Mouse (Mus musculus) neural tube, embryonic 14.5 days (tissue): ENCODE data around the gene Zfp420. TPM values are rescaled to one million over a fixed set of nuclear protein-coding genes. Genes with fewer than 3 reads are reported as not detected.

Experiments
- ATAC-seq: fragments of 200-750 bp; cut with Nextera tagmentation; 2 replicates; pipeline ENCODE4 v1.8.0; 2017; ENCODE audit warnings: low read depth, mild to moderate bottlenecking, moderate TSS enrichment, moderate library complexity
- H3K27ac ChIP-seq: fragments of 300-500 bp; sonication (generic); 2 replicates; pipeline ENCODE4 v1.5.1; 2014; ENCODE audit warnings: low read depth, mild to moderate bottlenecking, control low read depth, low read length, moderate library complexity, mixed read lengths
- H3K27me3 ChIP-seq: fragments of 300-500 bp; sonication (generic); 2 replicates; pipeline ENCODE4 v1.6.1; 2014; ENCODE audit warnings: low read length; ENCODE audit not compliant: control insufficient read depth, insufficient read depth
- H3K36me3 ChIP-seq: fragments of 300-500 bp; sonication (generic); 2 replicates; pipeline ENCODE4 v1.6.1; 2014; ENCODE audit warnings: low read length, mixed read lengths; ENCODE audit not compliant: control insufficient read depth, insufficient read depth
- H3K4me1 ChIP-seq: fragments of 300-500 bp; sonication (generic); 2 replicates; pipeline ENCODE4 v1.6.1; 2014; ENCODE audit warnings: low read length; ENCODE audit not compliant: control insufficient read depth, insufficient read depth
- H3K4me2 ChIP-seq: fragments of 300-500 bp; sonication (generic); 2 replicates; pipeline ENCODE4 v1.6.1; 2014; ENCODE audit warnings: mild to moderate bottlenecking, low read depth, low read length, control low read depth
- H3K4me3 ChIP-seq: fragments of 300-500 bp; sonication (generic); 2 replicates; pipeline ENCODE4 v1.5.1; 2014; ENCODE audit warnings: low read depth, low read length, control low read depth, mixed read lengths
- H3K9ac ChIP-seq: fragments of 300-500 bp; sonication (generic); replicated peaks from 2 replicates; pipeline ENCODE4 v1.6.1; 2014; ENCODE audit warnings: low read depth, mild to moderate bottlenecking, control low read depth, low read length, mixed read lengths
- H3K9me3 ChIP-seq: fragments of 300-500 bp; sonication (generic); 2 replicates; pipeline ENCODE4 v1.6.1; 2016; ENCODE audit warnings: low read length; ENCODE audit not compliant: control insufficient read depth
- WGBS: fragments of 180-500 bp; shearing (Covaris S2); extraction: QIAGEN DNeasy Blood & Tissue Kit; methylation state at CpG from one replicate; pipeline ENCODE4 v1.1.7; 2014; 5-methylcytosine and 5-hydroxymethylcytosine counted together
- polyA plus RNA-seq: library from polyadenylated mRNA; unstranded; fragments of >200 nt; fragmentation: Nextera tagmentation; extraction: Ambion mirVana; gene quantifications from 2 replicates; pipeline ENCODE4 v1.2.1, GENCODE M21; 2014

Gene Zfp420
- polyA plus RNA-seq, 1 experiment from 2014 or later = 28.3 TPM

DNA sequence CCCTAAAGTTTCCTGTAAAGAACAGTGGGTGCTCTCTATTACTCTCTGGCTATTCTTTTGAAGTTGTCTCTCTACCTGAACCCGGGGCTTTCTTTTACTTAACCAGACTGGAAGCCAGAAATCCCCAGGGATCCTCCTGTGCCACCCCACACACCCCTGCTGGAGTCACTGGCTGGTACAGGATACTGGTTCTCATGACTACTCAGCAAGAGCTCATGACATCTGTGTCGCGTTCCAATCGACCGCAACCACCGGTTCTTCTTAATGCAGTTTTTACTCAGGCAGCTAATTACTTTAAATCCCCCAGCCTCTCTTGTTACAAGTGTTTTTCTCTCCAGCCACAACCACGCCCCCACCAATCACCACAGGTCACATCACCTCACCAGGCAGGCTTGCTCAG lies 20.3 kb downstream of the Zfp420 start:
- Histone ChIP-seq H3K27ac (no peak overlapping the region), H3K9me3 (peaks cover 12% of the 10 kb centered on the region), H3K4me3 (no peak overlapping the region), H3K4me1 (no peaks in the 10 kb centered on the region), H3K9ac (no peak overlapping the region), H3K27me3 (no peaks in the 10 kb centered on the region), H3K36me3 (peaks cover 11% of the 10 kb centered on the region), H3K4me2 (no peak overlapping the region)
- no peak for ATAC-seq
- 74% methylated on average over 7 of the region's 7 CpGs for WGBS

DNA sequence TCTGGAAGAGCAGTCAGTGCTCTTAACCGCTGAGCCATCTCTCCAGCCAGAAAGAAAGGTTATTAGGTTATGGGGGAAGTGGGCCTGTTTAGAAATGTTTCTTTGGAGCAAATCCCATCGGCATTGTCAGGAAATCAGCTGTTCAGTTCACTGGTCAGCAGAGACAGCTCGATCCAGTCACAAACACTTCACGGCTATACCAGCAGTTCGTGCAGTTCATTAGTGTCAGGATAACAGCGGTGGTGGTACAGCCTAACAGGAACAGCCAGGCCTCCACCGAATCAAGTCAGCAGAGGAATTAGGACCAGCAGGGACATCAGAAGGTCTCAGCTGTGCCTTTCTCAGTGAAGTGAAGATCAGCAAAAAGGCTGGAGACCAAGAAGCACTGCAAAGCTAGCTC lies 21.1 kb downstream of the Zfp420 start:
- WGBS = 92% methylated on average over 7 of the region's 7 CpGs
- H3K4me3 ChIP-seq = no peak overlapping the region
- H3K27ac ChIP-seq = no peak overlapping the region
- no peak for ATAC-seq
- no peak overlapping the region for H3K4me2 ChIP-seq
- H3K4me1 ChIP-seq = no peaks in the 10 kb centered on the region
- no peaks in the 10 kb centered on the region for H3K27me3 ChIP-seq
- peaks cover 2% of the 10 kb centered on the region; the same call in 1 of the 2 replicates for H3K36me3 ChIP-seq
- H3K9ac ChIP-seq = no peak overlapping the region
- peaks cover 4% of the 10 kb centered on the region; the same call in 1 of the 2 replicates for H3K9me3 ChIP-seq

DNA sequence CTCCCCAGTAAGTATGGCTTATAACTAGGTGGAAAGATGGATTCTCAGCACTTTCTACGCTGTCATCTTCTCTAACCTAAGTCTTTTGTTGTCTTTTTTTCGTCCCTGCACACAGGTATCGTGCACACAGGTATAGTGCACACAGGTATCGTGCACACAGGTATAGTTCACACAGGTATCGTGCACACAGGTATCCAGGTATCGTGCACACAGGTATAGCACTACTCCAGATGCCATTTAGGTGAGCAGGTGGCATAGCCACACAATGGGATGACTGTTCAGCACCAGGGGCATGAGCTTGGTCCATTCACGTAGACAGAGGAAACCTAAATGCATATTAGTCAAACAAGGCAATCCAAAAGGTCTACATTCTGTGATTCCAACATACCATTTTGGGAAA lies 30.7 kb downstream of the Zfp420 start:
- H3K4me2 ChIP-seq = no peak overlapping the region
- H3K27me3 ChIP-seq = no peaks in the 10 kb centered on the region
- no peak overlapping the region for H3K4me3 ChIP-seq
- 97% methylated on average over 7 of the region's 7 CpGs for WGBS
- peaks cover 47% of the 10 kb centered on the region for H3K36me3 ChIP-seq
- no peaks in the 10 kb centered on the region for H3K4me1 ChIP-seq
- peaks cover 30% of the 10 kb centered on the region for H3K9me3 ChIP-seq
- no peak overlapping the region for H3K27ac ChIP-seq
- no peak overlapping the region for H3K9ac ChIP-seq
- ATAC-seq = no peak

DNA sequence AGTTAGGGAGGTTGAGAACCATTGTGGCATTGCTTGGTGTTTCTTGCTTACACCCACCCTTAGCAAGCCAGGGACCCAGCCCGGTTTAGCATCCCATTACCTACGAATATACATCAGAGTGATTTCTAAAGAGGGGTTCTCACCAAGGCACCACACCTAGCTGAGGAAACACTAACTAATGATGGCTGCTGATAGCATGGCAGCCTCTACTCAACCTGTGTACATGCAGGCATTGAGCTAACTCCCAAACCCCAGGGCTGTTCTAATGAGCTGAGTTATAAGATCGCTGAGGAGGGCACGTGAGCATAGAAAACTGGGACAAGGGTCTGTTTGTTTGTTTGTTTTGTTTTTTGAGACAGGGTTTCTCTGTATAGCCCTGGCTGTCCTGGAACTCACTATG lies 33.0 kb downstream of the Zfp420 start:
- no peak for ATAC-seq
- over 99% methylated on average over 4 of the region's 4 CpGs for WGBS
- Histone ChIP-seq H3K4me1 (no peaks in the 10 kb centered on the region), H3K4me3 (no peak overlapping the region), H3K9ac (no peak overlapping the region), H3K4me2 (no peak overlapping the region), H3K9me3 (peaks cover 25% of the 10 kb centered on the region), H3K27me3 (no peaks in the 10 kb centered on the region), H3K36me3 (peaks cover 64% of the 10 kb centered on the region), H3K27ac (no peak overlapping the region)

DNA sequence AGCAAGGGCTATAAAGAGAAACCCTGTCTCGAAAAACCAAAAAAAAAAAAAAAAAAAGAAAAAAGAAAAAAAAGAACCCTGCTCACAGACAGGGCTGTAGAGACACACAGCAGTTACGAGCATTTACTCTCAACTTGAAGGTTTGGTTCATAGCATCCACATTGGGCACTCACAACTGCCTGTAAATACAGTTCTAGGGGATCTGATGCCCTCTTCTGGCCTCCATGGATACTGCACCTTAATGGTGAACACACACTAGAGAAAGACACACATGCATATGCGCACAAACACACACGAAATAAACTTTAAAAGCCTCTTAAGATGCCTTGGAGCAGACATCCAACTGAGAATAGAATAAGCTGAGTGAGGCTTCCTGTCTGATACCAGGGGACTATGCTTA lies 38.6 kb downstream of the Zfp420 start:
- Histone ChIP-seq H3K4me1 (no peaks in the 10 kb centered on the region), H3K9me3 (peaks cover 18% of the 10 kb centered on the region), H3K27me3 (no peaks in the 10 kb centered on the region), H3K4me3 (no peak overlapping the region), H3K4me2 (no peak overlapping the region), H3K9ac (no peak overlapping the region), H3K27ac (no peak overlapping the region), H3K36me3 (peaks cover 55% of the 10 kb centered on the region)
- ATAC-seq = no peak
- 93% methylated on average over 4 of the region's 4 CpGs for WGBS

- no peaks in the 10 kb centered on the region for H3K27me3 ChIP-seq
- no peak overlapping the region for H3K9ac ChIP-seq
- peaks cover 8% of the 10 kb centered on the region; the same call in 1 of the 2 replicates for H3K36me3 ChIP-seq
- no peak overlapping the region for H3K4me3 ChIP-seq
- H3K4me1 ChIP-seq = peaks cover 5% of the 10 kb centered on the region; the same call in 1 of the 2 replicates
- H3K9me3 ChIP-seq = no peaks in the 10 kb centered on the region
- H3K27ac ChIP-seq = no peak overlapping the region
- no peak overlapping the region for H3K4me2 ChIP-seq
- WGBS = 96% methylated on average over 4 of the region's 4 CpGs
- no peak for ATAC-seq
Observed at GRCm38 (mm10) chr7:29904101-29904500, 44.3 kb downstream of the Zfp420 start.

GRCm38 (mm10) chr7:29905966-29906681 lies 46.3 kb downstream of the Zfp420 start, which contains the start of gene Zfp27:
Zfp27 (minus strand) TSS chr7:29906572.
- Histone ChIP-seq H3K9ac (peak within 1 kb of the TSS; percentile 60), H3K9me3 (no peaks in the 10 kb centered on the region), H3K27ac (peak within 1 kb of the TSS; percentile 97), H3K27me3 (no peaks in the 10 kb centered on the region), H3K4me3 (peak within 1 kb of the TSS; percentile 61), H3K4me2 (peak within 1 kb of the TSS; percentile 64), H3K36me3 (no peaks in the 10 kb centered on the region; the same call in 1 of the 2 replicates), H3K4me1 (peaks cover 15% of the 10 kb centered on the region)
- WGBS = under 1% methylated on average over 22 of the region's 22 CpGs
- ATAC-seq = peak; percentile 89

- Histone ChIP-seq H3K4me3 (peak overlapping the region; percentile 61), H3K4me2 (peak overlapping the region; percentile 64), H3K9me3 (no peaks in the 10 kb centered on the region), H3K27me3 (no peaks in the 10 kb centered on the region), H3K36me3 (no peaks in the 10 kb centered on the region), H3K27ac (peak overlapping the region; percentile 97), H3K9ac (peak overlapping the region; percentile 60), H3K4me1 (peaks cover 15% of the 10 kb centered on the region)
- ATAC-seq = peak; percentile 16; the same call in 1 of the 2 replicates
- 13% methylated on average over 8 of the region's 8 CpGs for WGBS
Observed at GRCm38 (mm10) chr7:29906682-29907058, 46.9 kb downstream of the Zfp420 start.

GRCm38 (mm10) chr7:29907206-29907605 lies 47.4 kb downstream of the Zfp420 start:
- Histone ChIP-seq H3K9me3 (no peaks in the 10 kb centered on the region), H3K9ac (no peak overlapping the region), H3K4me2 (no peak overlapping the region), H3K36me3 (peaks cover 2% of the 10 kb centered on the region), H3K4me3 (no peak overlapping the region), H3K27ac (peak overlapping the region; percentile 97), H3K4me1 (peaks cover 15% of the 10 kb centered on the region), H3K27me3 (no peaks in the 10 kb centered on the region)
- 93% methylated on average over 5 of the region's 5 CpGs for WGBS
- no peak for ATAC-seq
